8 mouse cellular contexts compared by ENCODE assay signal in the genomic region with DNA sequence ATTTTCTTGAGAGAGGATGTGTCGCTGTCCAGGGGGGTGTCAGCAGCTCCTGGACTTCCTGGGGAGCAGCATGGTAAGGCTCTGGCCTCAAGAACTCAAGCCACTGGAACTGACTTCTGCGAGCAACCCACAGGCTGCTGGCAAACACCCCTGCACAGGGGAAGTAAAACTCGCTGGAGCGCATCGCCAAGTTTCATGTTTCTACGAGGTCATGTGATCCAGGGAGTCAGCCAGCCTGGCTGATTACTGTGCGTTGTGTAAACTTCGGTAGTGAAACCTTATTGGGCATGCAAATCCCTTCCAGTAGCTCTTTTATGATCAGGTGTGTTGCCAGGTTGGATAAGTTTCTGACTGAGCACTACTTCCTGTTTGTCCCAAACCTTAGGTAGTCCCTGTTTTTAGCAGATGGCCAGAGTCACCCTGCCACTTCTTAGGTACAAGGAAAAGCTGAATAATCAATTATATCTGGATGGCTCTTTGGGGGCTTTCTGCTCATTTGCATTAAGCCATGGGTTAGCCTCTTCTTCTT. TPM values are rescaled to one million over a fixed set of nuclear protein-coding genes. Genes with fewer than 3 reads are reported as not detected.
DNase-seq lines count a peak whose midpoint lies in the region; ATAC-seq and TF ChIP-seq lines count a peak whose summit lies in the region.

TSS of gene Blnk (minus strand) at position 479 of the 529 bp plus-strand sequence.

- no peak for TF ChIP-seq CTCF in cortical plate, adult 2 months (IDR thresholded peaks at IDR 0.05; ENCODE audit: extremely low read depth, insufficient read depth, low read length)
- TF ChIP-seq CTCF in lung, postnatal 0 days (IDR thresholded peaks at IDR 0.05), result no peak

- peaks cover 9% of the 10 kb centered on the region; the same call in 1 of the 2 replicates for H3K4me1 ChIP-seq in cortical plate, adult 2 months (ENCODE audit: control insufficient read depth, insufficient read depth, low read length)
- 0 out of 2 replicates have a peak, but pooled peaks cover 3% of the 10 kb centered on the region for H3K4me1 ChIP-seq in heart, embryonic 10.5 days
- no peaks in the 10 kb centered on the region for H3K4me1 ChIP-seq in lung, postnatal 0 days (ENCODE audit: insufficient read depth, low read depth, low read length)

- peak within 1 kb of the TSS; percentile 85 for H3K27ac ChIP-seq in cortical plate, adult 2 months (ENCODE audit: insufficient read depth, low read length)
- no peak within 1 kb of the TSS for H3K27ac ChIP-seq in heart, embryonic 10.5 days
- no peak within 1 kb of the TSS for H3K27ac ChIP-seq in lung, postnatal 0 days (ENCODE audit: low read length)

- no peak within 1 kb of the TSS for H3K4me2 ChIP-seq in lung, postnatal 0 days (replicated peaks; ENCODE audit: low read depth, low read length)

- H3K9ac ChIP-seq in lung, postnatal 0 days (replicated peaks; ENCODE audit: low read depth), result no peak within 1 kb of the TSS

- H3K27me3 ChIP-seq in heart, embryonic 10.5 days (ENCODE audit: insufficient read depth, poor library complexity, severe bottlenecking), result no peaks in the 10 kb centered on the region
- H3K27me3 ChIP-seq in lung, postnatal 0 days (replicated peaks; ENCODE audit: insufficient read depth, low read length), result no peaks in the 10 kb centered on the region

- WGBS in heart, embryonic 10.5 days, result 60% methylated on average over 8 of the region's 8 CpGs
- WGBS in lung, postnatal 0 days, result 23% methylated on average over 8 of the region's 8 CpGs

- H3K4me3 ChIP-seq in cortical plate, adult 2 months (ENCODE audit: insufficient read depth, low read length), result peak within 1 kb of the TSS; percentile 22; the same call in 1 of the 2 replicates
- no peak within 1 kb of the TSS for H3K4me3 ChIP-seq in heart, embryonic 10.5 days
- H3K4me3 ChIP-seq in lung, postnatal 0 days (ENCODE audit: low read depth, low read length), result no peak within 1 kb of the TSS

- no peaks in the 10 kb centered on the region for H3K9me3 ChIP-seq in heart, embryonic 10.5 days
- H3K9me3 ChIP-seq in lung, postnatal 0 days (ENCODE audit: low read length), result no peaks in the 10 kb centered on the region

- no peak for TF ChIP-seq POLR2A in cortical plate, adult 2 months (IDR thresholded peaks at IDR 0.05; ENCODE audit: extremely low read depth, insufficient read depth, low read length)

- DNase-seq in embryo, embryonic 10 days (ENCODE audit: low spot score), result peak; percentile 28
- no peak for DNase-seq in embryo, embryonic 9.5 days (ENCODE audit: extremely low spot score)
- peak; percentile 59 for DNase-seq in heart, embryonic 10.5 days (ENCODE audit: low spot score)
- DNase-seq in layer of hippocampus, adult 9-10 months (ENCODE audit: low spot score), result peak; percentile 71
- peak; percentile 64 for DNase-seq in lung, postnatal 0 days (ENCODE audit: low spot score)
- DNase-seq in spleen, postnatal 36 days (ENCODE audit: low spot score in 2 of 2), result peak; percentile 92 to 94
- DNase-seq in cerebellum, adult 8-10 months, result no peak

- TF ChIP-seq EP300 in lung, postnatal 0 days (IDR thresholded peaks at IDR 0.05), result no peak

- peak; percentile 63 for ATAC-seq in lung, postnatal 0 days

- H3K36me3 ChIP-seq in heart, embryonic 10.5 days, result no peaks in the 10 kb centered on the region
- H3K36me3 ChIP-seq in lung, postnatal 0 days (ENCODE audit: insufficient read depth, low read length), result no peaks in the 10 kb centered on the region

RNA-seq across cellular contexts. Expression of gene Blnk, which starts in this region (rescaled TPM):
- polyA plus RNA-seq in cortical plate, adult 2 months (2012; rRNA removed), result 8.4 and 8.9 TPM in 2 replicates
- polyA plus RNA-seq in heart, embryonic 10.5 days (2016; fragmentation: Nextera tagmentation; extraction: Ambion mirVana), result 0.09 and 0.38 TPM in 2 replicates
- 0.58 TPM in 2 replicates for polyA plus RNA-seq in lung, postnatal 0 days (2015; fragmentation: Nextera tagmentation; extraction: Ambion mirVana)

Comparison
In these comparisons a context has a peak if more than half of its experiments do, and no peak if none do; other contexts are left out.
1. DNase-seq: peak in embryo, embryonic 10 days (single experiment), layer of hippocampus, adult 9-10 months (single experiment) and spleen, postnatal 36 days (2 of 2); none in embryo, embryonic 9.5 days (single experiment) and cerebellum, adult 8-10 months (single experiment).
2. Peak in DNase-seq in heart, embryonic 10.5 days; RNA of the gene not detected or under 1 TPM.
3. Peak in DNase-seq and ATAC-seq in lung, postnatal 0 days; RNA of the gene not detected or under 1 TPM.